Mouse (Mus musculus) limb, embryonic 13.5 days (tissue): Measurements from ENCODE around the gene Plcb1. TPM values are rescaled to one million over a fixed set of nuclear protein-coding genes. Genes with fewer than 3 reads are reported as not detected.

Experiments used
- ATAC-seq: fragments of 200-750 bp; cut with Nextera tagmentation; 2 replicates; pipeline ENCODE4 v1.8.0; 2017; ENCODE audit warnings: low read depth, moderate number of reproducible peaks, moderate TSS enrichment; ENCODE audit not compliant: low FRiP score
- H3K27ac ChIP-seq: fragments of 300-500 bp; sonication (generic); 2 replicates; pipeline ENCODE4 v1.5.1; 2015; ENCODE audit warnings: inconsistent platforms, mild to moderate bottlenecking, moderate library complexity
- H3K27me3 ChIP-seq: fragments of 300-500 bp; sonication (generic); 2 replicates; pipeline ENCODE4 v1.6.1; 2015; ENCODE audit warnings: mild to moderate bottlenecking, inconsistent platforms
- H3K36me3 ChIP-seq: fragments of 300-500 bp; sonication (generic); 2 replicates; pipeline ENCODE4 v1.6.1; 2015; ENCODE audit warnings: inconsistent platforms, mild to moderate bottlenecking, moderate library complexity
- H3K4me1 ChIP-seq: fragments of 300-500 bp; sonication (generic); 2 replicates; pipeline ENCODE4 v1.6.1; 2015; ENCODE audit warnings: inconsistent platforms
- H3K4me2 ChIP-seq: fragments of 300-500 bp; sonication (generic); replicated peaks from 2 replicates; pipeline ENCODE4 v1.6.1; 2015; ENCODE audit warnings: inconsistent platforms, mild to moderate bottlenecking, moderate library complexity
- H3K4me3 ChIP-seq: fragments of 300-500 bp; sonication (generic); 2 replicates; pipeline ENCODE4 v1.5.1; 2015; ENCODE audit warnings: moderate library complexity, mild to moderate bottlenecking, inconsistent platforms
- H3K9ac ChIP-seq: fragments of 300-500 bp; sonication (generic); 2 replicates; pipeline ENCODE4 v1.6.1; 2015; ENCODE audit warnings: mild to moderate bottlenecking, inconsistent platforms
- H3K9me3 ChIP-seq: fragments of 300-500 bp; sonication (generic); 2 replicates; pipeline ENCODE4 v1.6.1; 2016; ENCODE audit warnings: inconsistent platforms
- WGBS: fragments of 180-500 bp; shearing (Covaris S2); methylation state at CpG from one replicate; pipeline ENCODE4 v1.1.7; 2015; 5-methylcytosine and 5-hydroxymethylcytosine counted together
- polyA plus RNA-seq: library from polyadenylated mRNA; unstranded; fragments of >200 nt; fragmentation: Nextera tagmentation; extraction: Ambion mirVana; gene quantifications from 2 replicates; pipeline ENCODE4 v1.2.1, GENCODE M21; 2015

Gene Plcb1
- polyA plus RNA-seq, 1 experiment from 2014 or later: 15.5 TPM

DNA sequence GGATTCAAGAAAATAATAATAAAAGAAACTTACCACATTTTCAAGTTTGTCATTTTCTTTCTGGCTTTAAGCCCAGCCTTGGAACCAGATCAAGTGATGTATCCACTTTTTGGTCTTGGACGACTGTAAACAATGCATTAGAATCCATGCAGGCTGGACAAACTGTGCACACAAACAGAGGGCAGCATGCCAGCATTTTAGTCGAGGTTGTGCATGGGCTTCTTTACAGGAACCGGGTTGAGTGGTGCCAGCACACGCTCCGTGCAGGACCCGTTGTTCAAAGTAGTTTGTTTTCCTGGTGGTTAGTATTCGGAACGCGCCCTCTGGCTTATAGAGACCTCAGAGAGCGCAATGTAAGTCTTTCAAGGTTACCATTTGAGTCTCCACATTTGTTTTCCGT lies 30.5 kb downstream of the Plcb1 start:
- no peaks in the 10 kb centered on the region for H3K4me1 ChIP-seq
- H3K4me2 ChIP-seq: no peak overlapping the region
- H3K4me3 ChIP-seq: no peak overlapping the region
- WGBS: 84% methylated on average over 11 of the region's 11 CpGs
- no peaks in the 10 kb centered on the region for H3K36me3 ChIP-seq
- H3K27me3 ChIP-seq: no peaks in the 10 kb centered on the region
- ATAC-seq: no peak
- H3K9me3 ChIP-seq: no peaks in the 10 kb centered on the region
- H3K27ac ChIP-seq: no peak overlapping the region
- no peak overlapping the region for H3K9ac ChIP-seq

DNA sequence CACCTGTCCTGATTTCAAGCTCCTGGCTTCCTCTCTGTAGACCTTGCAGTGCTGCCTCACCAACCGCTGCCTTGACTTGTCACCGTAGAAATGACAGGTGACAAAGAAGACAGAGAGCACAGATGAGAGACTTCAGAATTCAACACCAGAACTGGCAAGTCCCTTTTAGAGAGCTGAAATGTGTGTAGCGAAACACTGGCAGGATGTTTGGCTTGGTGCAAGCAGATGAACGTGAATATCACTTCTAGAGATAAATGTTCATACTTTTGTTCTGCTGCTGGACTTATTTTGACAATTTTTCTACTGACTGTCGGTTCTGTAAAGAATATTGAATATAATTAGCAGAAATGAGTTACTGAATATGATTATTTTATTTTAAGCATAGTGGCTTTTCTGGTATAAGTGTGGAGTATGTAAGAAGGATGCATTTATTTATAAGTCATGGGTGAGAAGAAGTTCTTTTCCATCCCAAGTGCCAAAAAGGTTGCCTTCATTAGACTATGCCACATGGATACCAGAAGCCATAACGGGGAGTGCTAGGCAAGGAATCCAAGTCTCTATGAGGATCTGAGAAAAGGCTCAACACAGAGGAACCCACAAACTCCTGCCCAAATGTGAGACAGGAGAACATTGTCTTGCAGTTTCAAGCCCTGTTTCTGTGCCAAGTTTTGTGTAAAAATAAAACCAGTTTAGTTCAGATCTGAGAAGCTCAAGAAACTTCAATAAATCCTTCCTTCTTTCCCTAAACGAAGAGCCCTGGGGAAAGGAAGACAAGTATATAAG lies 31.4 kb downstream of the Plcb1 start:
- 86% methylated on average over 7 of the region's 7 CpGs for WGBS
- H3K27ac ChIP-seq: no peak overlapping the region
- H3K9ac ChIP-seq: no peak overlapping the region
- no peaks in the 10 kb centered on the region for H3K9me3 ChIP-seq
- H3K4me1 ChIP-seq: no peaks in the 10 kb centered on the region
- H3K27me3 ChIP-seq: no peaks in the 10 kb centered on the region
- no peak for ATAC-seq
- H3K4me3 ChIP-seq: no peak overlapping the region
- H3K36me3 ChIP-seq: no peaks in the 10 kb centered on the region
- H3K4me2 ChIP-seq: no peak overlapping the region

DNA sequence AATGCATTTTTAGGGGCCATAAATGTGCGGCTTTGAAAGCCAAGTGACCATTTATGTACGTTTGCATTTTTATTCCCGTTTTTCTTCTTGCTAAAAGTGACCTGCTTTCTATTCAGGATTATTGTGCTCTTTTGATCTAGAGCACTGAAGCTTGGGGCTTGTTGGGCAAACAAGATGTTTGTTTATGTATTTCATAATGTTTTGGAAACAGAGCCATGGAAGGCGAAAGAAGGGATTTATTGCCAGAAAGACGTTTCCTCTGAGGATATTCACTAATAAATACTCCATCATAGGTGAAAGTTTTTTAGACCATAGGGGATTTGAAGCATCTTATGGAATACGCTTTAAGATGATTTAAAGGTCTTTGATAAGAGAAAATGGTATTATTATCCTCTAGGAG lies 35.3 kb downstream of the Plcb1 start:
- Histone ChIP-seq H3K27ac (no peak overlapping the region), H3K4me1 (peaks cover 8% of the 10 kb centered on the region), H3K4me3 (no peak overlapping the region), H3K9ac (no peak overlapping the region), H3K36me3 (no peaks in the 10 kb centered on the region), H3K9me3 (no peaks in the 10 kb centered on the region), H3K27me3 (no peaks in the 10 kb centered on the region), H3K4me2 (no peak overlapping the region)
- no peak for ATAC-seq
- 71% methylated on average over 6 of the region's 6 CpGs for WGBS

DNA sequence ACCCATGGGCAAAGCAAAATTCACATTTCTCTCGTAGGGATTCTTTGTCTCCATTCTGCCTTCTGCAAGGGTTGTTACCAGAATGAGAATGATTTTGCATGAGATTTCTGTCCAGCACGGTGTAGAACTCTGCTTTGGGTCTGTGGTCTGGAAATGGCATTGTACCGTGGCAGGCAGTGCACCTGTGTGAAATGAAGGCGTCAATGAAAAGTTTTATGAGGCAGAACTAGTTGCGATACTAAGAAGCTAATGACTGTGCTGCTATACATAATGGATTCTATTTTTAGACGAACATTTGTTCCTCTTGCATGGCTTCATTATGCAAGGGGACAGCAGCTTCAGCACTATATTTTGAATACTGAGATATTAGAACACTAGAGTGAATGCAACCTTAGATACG lies 39.8 kb downstream of the Plcb1 start:
- H3K4me1 ChIP-seq: peaks cover 16% of the 10 kb centered on the region
- no peak overlapping the region for H3K4me2 ChIP-seq
- no peaks in the 10 kb centered on the region for H3K27me3 ChIP-seq
- no peak overlapping the region for H3K27ac ChIP-seq
- no peak overlapping the region for H3K9ac ChIP-seq
- peak; percentile 32; the same call in 1 of the 2 replicates for ATAC-seq
- H3K36me3 ChIP-seq: no peaks in the 10 kb centered on the region
- no peaks in the 10 kb centered on the region for H3K9me3 ChIP-seq
- WGBS: 25% methylated on average over 7 of the region's 7 CpGs
- H3K4me3 ChIP-seq: no peak overlapping the region

DNA sequence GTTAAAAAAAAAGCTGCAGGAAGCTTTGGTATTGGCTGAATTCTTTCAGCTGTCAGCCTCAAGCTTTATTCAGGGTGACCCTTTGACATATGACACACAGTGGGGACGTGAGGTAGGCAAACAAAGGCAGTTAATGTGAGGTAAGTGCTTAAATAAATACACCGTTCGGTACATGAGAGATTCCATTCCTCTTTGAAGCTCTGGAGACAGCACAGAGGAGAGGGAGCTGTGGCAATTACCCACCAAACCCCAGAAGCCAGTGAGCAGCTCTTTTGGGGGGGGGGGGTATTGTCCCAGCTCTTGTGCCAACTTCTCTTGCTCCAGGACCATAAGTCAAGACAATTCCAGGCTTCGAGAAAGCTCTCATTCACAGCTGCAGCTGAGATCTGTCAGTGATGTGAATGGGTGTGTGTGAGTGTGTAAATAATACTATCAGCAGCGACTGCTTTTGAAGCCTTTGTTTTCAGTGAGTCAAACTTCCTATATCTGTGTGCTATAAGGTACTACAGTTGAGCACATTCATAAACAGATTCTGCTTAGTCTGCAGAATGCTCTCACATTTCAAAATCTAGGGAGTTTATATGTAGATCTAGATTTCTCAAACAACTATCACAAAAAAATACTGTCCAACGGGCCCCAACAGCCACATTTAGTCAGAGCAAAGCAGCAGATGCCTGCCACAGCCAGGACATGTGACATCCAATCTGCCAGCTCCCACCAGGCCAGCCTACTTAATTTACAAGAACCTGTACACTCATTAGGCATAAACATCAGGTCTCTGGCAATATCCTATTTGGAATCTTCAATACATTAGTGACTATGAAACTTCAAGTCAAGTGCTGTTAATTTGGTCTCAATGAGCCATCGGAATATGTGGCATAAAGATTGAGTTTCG lies 40.5 kb downstream of the Plcb1 start:
- 0 out of 2 replicates have a peak, but pooled peaks have one; percentile 19 for ATAC-seq
- WGBS: 36% methylated on average over 8 of the region's 8 CpGs
- no peaks in the 10 kb centered on the region for H3K36me3 ChIP-seq
- no peak overlapping the region for H3K27ac ChIP-seq
- H3K4me1 ChIP-seq: peaks cover 16% of the 10 kb centered on the region
- H3K27me3 ChIP-seq: no peaks in the 10 kb centered on the region
- no peak overlapping the region for H3K4me2 ChIP-seq
- H3K9me3 ChIP-seq: no peaks in the 10 kb centered on the region
- H3K4me3 ChIP-seq: no peak overlapping the region
- no peak overlapping the region for H3K9ac ChIP-seq

DNA sequence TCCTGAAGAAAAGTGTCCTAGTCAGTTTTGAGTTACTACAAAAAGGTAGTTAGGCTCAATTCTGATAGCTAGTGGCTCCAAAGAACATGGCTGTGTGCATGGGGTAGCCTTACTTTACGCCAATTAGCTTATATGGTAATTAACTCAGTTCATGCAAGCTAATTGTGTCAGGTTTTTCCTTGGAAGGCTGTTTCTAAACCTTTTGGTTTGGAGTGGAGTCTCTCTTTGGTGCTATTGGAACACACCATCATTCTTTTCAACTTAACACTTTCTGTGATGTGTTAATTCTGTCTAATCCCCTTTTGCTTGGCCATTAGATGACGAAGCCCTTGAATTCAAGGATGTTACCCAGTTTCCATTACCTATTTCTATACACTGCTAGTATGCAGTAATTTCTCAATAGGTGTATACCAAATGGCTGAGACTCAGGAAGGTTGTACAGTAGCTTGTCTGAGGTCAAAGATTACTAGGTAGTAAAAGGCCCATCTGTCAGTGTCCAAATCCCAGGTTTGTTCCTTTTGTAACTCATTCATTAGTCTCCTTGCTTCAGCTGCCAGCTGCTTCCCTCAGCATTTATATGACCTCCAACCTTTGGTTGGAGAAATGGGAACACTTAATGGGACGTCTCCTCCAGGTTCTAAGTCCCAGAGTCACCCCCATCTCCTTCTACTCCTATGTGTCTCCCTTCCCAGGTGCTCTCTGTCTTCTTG lies 42.1 kb downstream of the Plcb1 start:
- Histone ChIP-seq H3K4me2 (no peak overlapping the region), H3K36me3 (no peaks in the 10 kb centered on the region), H3K27me3 (no peaks in the 10 kb centered on the region), H3K9me3 (no peaks in the 10 kb centered on the region), H3K4me1 (peaks cover 16% of the 10 kb centered on the region), H3K27ac (no peak overlapping the region), H3K4me3 (no peak overlapping the region), H3K9ac (no peak overlapping the region)
- 67% methylated on average over 3 of the region's 3 CpGs for WGBS
- ATAC-seq: no peak

DNA sequence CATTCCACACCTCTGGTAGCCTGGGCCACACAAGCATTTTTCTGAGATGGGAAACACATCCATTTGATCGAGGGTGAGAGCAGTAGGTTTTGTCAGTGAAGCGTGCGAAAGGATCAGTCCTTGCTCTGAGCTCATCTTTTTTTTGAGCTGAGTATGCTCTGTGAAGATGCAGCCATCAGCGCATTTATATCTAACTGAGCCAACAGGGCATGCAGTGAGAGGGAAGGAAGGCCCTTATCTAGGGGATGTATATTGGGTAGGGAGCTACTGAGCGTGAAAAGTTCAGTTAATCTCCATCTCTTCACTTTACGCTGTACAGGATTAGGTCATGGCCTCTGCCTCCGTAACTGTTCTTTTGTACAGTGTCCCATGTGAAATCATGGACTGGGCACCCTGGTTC lies 46.0 kb downstream of the Plcb1 start:
- WGBS: 92% methylated on average over 7 of the region's 7 CpGs
- H3K4me1 ChIP-seq: 0 out of 2 replicates have a peak, but pooled peaks cover 1% of the 10 kb centered on the region
- no peaks in the 10 kb centered on the region for H3K9me3 ChIP-seq
- no peak overlapping the region for H3K4me2 ChIP-seq
- no peak overlapping the region for H3K9ac ChIP-seq
- no peaks in the 10 kb centered on the region for H3K27me3 ChIP-seq
- no peaks in the 10 kb centered on the region for H3K36me3 ChIP-seq
- ATAC-seq: no peak
- no peak overlapping the region for H3K4me3 ChIP-seq
- H3K27ac ChIP-seq: no peak overlapping the region

DNA sequence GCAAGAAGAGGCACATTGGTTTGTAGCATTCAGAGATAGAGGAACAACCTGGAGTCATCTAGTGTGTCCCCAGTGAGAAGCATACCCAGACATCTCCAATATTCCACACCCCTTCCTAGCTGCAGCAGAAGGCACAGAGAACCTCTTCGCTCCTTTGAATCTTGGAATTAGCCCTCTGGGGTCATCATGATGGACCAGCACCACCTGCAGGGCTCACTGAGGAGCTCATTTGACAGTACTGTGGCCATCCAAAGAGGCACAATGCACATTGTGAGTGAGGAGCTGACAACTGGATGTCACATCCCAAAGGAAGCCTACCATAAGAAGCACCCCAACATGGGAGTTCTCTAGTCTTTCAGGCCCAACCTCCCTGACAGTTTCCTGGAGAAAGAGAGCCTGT lies 50.2 kb downstream of the Plcb1 start:
- ATAC-seq: no peak
- Histone ChIP-seq H3K27me3 (no peaks in the 10 kb centered on the region), H3K9me3 (no peaks in the 10 kb centered on the region), H3K9ac (no peak overlapping the region), H3K36me3 (no peaks in the 10 kb centered on the region), H3K4me3 (no peak overlapping the region), H3K27ac (no peak overlapping the region), H3K4me2 (no peak overlapping the region), H3K4me1 (no peaks in the 10 kb centered on the region)
- 74% methylated on average over 1 of the region's 1 CpGs for WGBS

DNA sequence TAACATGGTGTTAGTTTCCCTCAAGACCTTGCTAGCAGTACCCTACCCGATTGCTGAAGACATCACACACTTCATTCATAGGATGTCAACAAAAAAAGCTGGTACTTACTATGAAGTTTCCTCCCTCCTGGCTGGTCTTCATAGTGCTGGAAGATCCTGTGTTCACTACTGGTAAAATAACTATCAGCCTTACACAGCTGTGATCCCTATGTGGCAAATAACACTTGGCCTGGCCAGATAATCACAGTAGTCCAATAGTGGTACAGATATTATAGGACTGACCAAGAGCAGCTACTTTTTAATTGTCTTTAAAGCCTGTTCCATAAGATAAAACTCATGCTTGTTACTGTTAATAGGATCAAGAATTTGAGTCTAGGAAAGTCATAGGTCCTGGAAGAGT lies 52.3 kb downstream of the Plcb1 start:
- WGBS: 88% methylated on average over 1 of the region's 1 CpGs
- ATAC-seq: no peak
- Histone ChIP-seq H3K36me3 (no peaks in the 10 kb centered on the region), H3K27ac (no peak overlapping the region), H3K9me3 (no peaks in the 10 kb centered on the region), H3K9ac (no peak overlapping the region), H3K4me1 (no peaks in the 10 kb centered on the region), H3K27me3 (no peaks in the 10 kb centered on the region), H3K4me3 (no peak overlapping the region), H3K4me2 (no peak overlapping the region)

DNA sequence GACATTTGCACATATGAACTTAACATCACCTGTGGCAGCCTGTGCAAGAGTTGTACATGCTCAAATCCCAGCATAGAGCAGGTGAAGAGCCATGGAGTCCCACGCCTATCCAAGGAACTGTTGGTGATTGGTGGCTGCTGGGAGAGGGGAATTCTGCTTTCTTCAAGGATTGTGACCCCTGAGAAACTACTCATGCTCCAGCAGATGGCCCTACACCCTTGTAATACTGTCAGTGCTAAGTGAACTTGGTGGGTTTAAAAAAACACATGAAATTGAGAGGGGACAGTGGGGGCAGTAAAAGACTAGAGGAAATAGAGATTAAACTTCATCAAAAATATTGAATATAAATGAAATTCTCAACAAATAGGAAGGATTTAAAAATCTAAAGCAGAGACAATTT lies 53.0 kb downstream of the Plcb1 start:
- H3K9ac ChIP-seq: no peak overlapping the region
- 75% methylated on average over 1 of the region's 1 CpGs for WGBS
- no peaks in the 10 kb centered on the region for H3K4me1 ChIP-seq
- no peak overlapping the region for H3K4me3 ChIP-seq
- no peaks in the 10 kb centered on the region for H3K36me3 ChIP-seq
- H3K27ac ChIP-seq: no peak overlapping the region
- no peak overlapping the region for H3K4me2 ChIP-seq
- ATAC-seq: no peak
- H3K27me3 ChIP-seq: no peaks in the 10 kb centered on the region
- no peaks in the 10 kb centered on the region for H3K9me3 ChIP-seq

DNA sequence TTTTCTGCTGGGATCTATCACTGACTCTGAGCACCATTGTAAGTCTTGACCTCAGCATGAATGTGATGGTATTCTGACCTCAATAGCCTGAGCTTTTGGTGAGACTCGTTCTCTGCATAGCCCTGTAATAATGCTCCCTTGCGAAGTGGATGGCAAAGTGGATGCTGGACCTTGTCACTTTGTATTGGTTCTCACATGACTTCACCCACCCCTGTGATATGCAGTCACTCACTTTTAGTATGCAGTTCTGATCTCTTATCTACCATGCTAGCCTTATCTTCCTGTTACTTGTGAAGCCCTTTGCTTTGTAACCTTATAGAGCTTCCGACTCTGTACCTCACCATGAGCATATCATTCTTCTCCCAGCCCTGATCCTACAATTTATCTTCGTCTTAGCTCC lies 57.0 kb downstream of the Plcb1 start:
- Histone ChIP-seq H3K27me3 (no peaks in the 10 kb centered on the region), H3K4me2 (no peak overlapping the region), H3K36me3 (no peaks in the 10 kb centered on the region), H3K4me3 (no peak overlapping the region), H3K4me1 (peaks cover 2% of the 10 kb centered on the region; the same call in 1 of the 2 replicates), H3K27ac (no peak overlapping the region), H3K9me3 (no peaks in the 10 kb centered on the region), H3K9ac (no peak overlapping the region)
- no peak for ATAC-seq
- WGBS: 95% methylated on average over 4 of the region's 4 CpGs
